Mouse (Mus musculus) embryonic fibroblast, embryonic 13.5 days (primary cell): ENCODE measurements around the gene Ampd2.

Experiments
- CTCF ChIP-seq: IDR thresholded peaks from 2 replicates; pipeline ENCODE4 v1.5.1; 2011; ENCODE audit warnings: mild to moderate bottlenecking, control low read depth, low read length, moderate library complexity, borderline replicate concordance; ENCODE audit not compliant: insufficient read depth
- POLR2A ChIP-seq: IDR thresholded peaks from 2 replicates; pipeline ENCODE4 v1.6.1; 2011; ENCODE audit warnings: low read depth, mild to moderate bottlenecking, control low read depth, low read length, moderate library complexity

DNA sequence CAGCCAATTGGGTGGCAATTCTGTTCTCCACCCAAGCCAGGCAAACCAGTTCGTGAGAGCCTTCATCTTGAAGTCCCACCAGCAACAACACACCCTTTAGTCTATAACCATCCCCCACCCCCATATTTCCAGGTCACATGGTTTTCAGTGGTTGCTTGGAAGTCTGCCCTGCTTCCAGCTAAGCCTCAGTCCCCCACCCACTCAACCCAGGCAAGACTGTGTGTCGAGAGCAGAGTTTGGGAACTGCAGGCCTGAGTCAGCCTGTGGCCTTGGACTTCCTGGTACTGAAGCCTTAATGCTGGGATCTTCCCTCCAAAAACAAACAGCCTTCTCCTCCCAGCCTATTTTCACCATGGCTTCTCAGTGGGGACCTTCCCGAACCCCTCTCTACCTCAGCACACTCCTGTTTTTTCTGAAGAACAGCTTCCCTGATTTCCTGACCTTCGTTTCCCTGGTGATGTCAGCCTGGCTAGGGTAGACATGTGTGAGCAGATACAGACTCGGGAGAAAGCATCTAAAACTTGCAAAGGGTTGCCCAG is 2.5 kb upstream of the Ampd2 start:
- TF ChIP-seq CTCF (no peak), POLR2A (no peak; the same call in none of the 2 replicates)
